Mouse (Mus musculus) effector memory CD4-positive, alpha-beta T cell, adult 7 months (primary cell): ENCODE measurements around the gene Nrp2. TPM values are rescaled to one million over a fixed set of nuclear protein-coding genes. Genes with fewer than 3 reads are reported as not detected.

ENCODE experiments used
- polyA plus RNA-seq: library from polyadenylated mRNA; unstranded; fragments of 100-300 nt; shearing (Covaris generic); gene quantifications from one replicate; pipeline ENCODE4 v1.2.1, GENCODE M21; 2017

Nrp2 gene
- 0.09 TPM for polyA plus RNA-seq

GRCm38 (mm10) chr1:62703158-62704116 is at the start of gene Nrp2:
Gene Nrp2 (plus strand): TSS chr1:62703285.

